Mouse (Mus musculus) forebrain, embryonic 12.5 days (tissue): Measurements from ENCODE around the gene Fam173b. TPM values are rescaled to one million over a fixed set of nuclear protein-coding genes. Genes with fewer than 3 reads are reported as not detected.

Experiments used
- ATAC-seq: fragments of 200-750 bp; cut with Nextera tagmentation; 2 replicates; pipeline ENCODE4 v1.8.0; 2017; ENCODE audit warnings: moderate TSS enrichment; ENCODE audit not compliant: low FRiP score
- H3K27ac ChIP-seq: fragments of 300-500 bp; sonication (generic); 2 replicates; pipeline ENCODE4 v1.5.1; 2016; ENCODE audit warnings: mild to moderate bottlenecking
- H3K27me3 ChIP-seq: fragments of 300-500 bp; sonication (generic); 2 replicates; pipeline ENCODE4 v1.6.1; 2016; ENCODE audit warnings: mild to moderate bottlenecking
- H3K36me3 ChIP-seq: fragments of 300-500 bp; sonication (generic); replicated peaks from 2 replicates; pipeline ENCODE4 v1.6.1; 2016; ENCODE audit warnings: mild to moderate bottlenecking
- H3K4me1 ChIP-seq: fragments of 300-500 bp; sonication (generic); 2 replicates; pipeline ENCODE4 v1.6.1; 2016
- H3K4me2 ChIP-seq: fragments of 300-500 bp; sonication (generic); 2 replicates; pipeline ENCODE4 v1.6.1; 2016; ENCODE audit warnings: mild to moderate bottlenecking, moderate library complexity
- H3K4me3 ChIP-seq: fragments of 300-500 bp; sonication (generic); replicated peaks from 2 replicates; pipeline ENCODE4 v1.5.1; 2016; ENCODE audit warnings: mild to moderate bottlenecking
- H3K9ac ChIP-seq: fragments of 300-500 bp; sonication (generic); 2 replicates; pipeline ENCODE4 v1.6.1; 2016; ENCODE audit warnings: mild to moderate bottlenecking
- H3K9me3 ChIP-seq: fragments of 300-500 bp; sonication (generic); 2 replicates; pipeline ENCODE4 v1.6.1; 2016
- WGBS: fragments of 180-500 bp; shearing (Covaris S2); methylation state at CpG from one replicate; pipeline ENCODE4 v1.1.7; 2016; 5-methylcytosine and 5-hydroxymethylcytosine counted together
- polyA plus RNA-seq: library from polyadenylated mRNA; unstranded; fragments of >200 nt; fragmentation: Nextera tagmentation; extraction: Ambion mirVana; gene quantifications from 2 replicates; pipeline ENCODE4 v1.2.1, GENCODE M21; 2016

Fam173b gene
- polyA plus RNA-seq, 1 experiment from 2014 or later = 13.2 TPM

DNA sequence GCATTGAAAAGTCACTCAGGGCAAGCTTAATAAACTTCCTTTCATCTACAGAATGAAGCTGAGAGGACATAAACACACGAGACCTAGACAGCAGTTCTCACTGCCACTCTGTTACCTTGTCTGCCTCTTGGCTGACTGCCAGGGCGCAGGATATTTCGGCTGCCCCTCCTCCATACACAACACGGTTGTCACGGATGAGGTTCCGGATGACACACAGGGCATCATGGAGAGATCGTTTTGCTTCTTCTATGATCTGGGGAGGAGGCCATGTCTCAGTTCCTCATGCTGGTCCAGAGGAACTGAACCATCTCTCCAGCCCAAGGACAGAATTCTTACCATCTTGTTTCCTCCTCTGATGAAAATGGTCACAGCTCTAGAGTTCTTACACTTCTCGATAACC, 9.1 kb upstream of the Fam173b start:
- Histone ChIP-seq H3K27me3 (no peaks in the 10 kb centered on the region), H3K4me1 (no peaks in the 10 kb centered on the region), H3K36me3 (peaks cover 82% of the 10 kb centered on the region), H3K9me3 (no peaks in the 10 kb centered on the region), H3K9ac (no peak overlapping the region), H3K27ac (no peak overlapping the region), H3K4me3 (no peak overlapping the region), H3K4me2 (no peak overlapping the region)
- 92% methylated on average over 8 of the region's 8 CpGs for WGBS
- ATAC-seq = no peak

DNA sequence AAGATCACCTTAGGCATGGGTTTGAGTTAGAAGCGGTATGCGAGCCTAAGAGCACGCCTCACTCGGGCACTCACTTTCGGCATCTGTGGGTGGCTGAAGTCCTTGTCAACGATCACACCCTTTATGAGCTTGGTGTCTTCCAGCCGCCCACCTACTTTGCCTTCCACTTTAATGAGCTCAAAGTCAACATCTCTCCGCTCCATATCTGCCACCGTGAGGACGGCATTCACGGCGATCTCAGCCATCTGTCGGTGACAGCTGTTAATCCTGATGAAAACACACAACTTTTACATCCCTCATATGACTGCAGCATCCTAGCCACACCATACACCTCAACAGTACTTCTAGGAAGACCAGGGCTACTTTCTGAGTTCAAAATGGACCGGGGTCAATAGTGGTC, 7.4 kb upstream of the Fam173b start:
- Histone ChIP-seq H3K4me3 (no peak overlapping the region), H3K9me3 (no peaks in the 10 kb centered on the region), H3K27ac (no peak overlapping the region), H3K9ac (no peak overlapping the region), H3K4me1 (peaks cover 5% of the 10 kb centered on the region), H3K4me2 (no peak overlapping the region), H3K36me3 (peaks cover 82% of the 10 kb centered on the region), H3K27me3 (no peaks in the 10 kb centered on the region)
- ATAC-seq = no peak
- WGBS = 92% methylated on average over 14 of the region's 14 CpGs

DNA sequence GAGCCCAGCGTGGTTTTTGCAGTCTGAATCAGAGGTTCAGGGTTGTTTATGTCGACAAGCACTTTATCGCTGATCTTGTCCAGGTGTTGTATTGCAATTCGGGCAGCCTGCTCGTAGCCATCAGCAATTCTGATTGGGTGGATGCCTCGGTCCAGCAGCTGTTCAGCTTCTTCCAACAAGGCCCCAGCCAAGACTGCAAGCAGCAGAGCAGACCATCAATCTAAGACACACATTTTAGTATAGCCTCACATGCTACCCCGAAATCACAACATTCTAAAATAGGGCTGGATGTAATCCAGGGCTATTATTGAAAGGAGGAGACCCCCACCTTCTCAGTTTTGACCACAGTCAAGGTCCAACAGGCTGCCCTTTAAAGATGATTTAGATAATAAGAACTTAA, 6.0 kb upstream of the Fam173b start:
- no peak for ATAC-seq
- 91% methylated on average over 7 of the region's 7 CpGs for WGBS
- Histone ChIP-seq H3K9me3 (no peaks in the 10 kb centered on the region), H3K27me3 (no peaks in the 10 kb centered on the region), H3K9ac (no peak overlapping the region), H3K4me1 (peaks cover 18% of the 10 kb centered on the region), H3K4me2 (no peak overlapping the region), H3K27ac (no peak overlapping the region), H3K4me3 (no peak overlapping the region), H3K36me3 (peaks cover 68% of the 10 kb centered on the region)

DNA sequence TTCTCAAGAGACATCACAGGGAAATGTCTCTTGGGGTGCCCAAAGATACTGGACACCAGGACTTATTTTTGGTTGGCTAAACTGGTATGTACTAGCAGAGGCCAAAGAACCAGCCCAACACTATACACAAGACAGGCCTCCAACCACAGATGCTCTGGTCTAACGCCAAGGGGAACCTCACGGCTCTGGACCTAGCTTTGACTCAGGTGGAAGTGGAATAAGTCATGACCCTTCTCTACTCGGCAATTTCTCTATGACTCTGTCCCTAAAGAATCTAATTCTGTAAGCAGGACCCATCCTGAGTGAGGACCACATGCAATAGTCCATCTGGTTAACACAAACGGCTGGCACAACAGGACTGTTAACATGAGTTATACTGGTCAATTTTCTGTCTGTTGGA, 1.8 kb upstream of the Fam173b start:
- 82% methylated on average over 4 of the region's 4 CpGs for WGBS
- no peak overlapping the region for H3K9ac ChIP-seq
- no peaks in the 10 kb centered on the region for H3K27me3 ChIP-seq
- peaks cover 28% of the 10 kb centered on the region for H3K4me1 ChIP-seq
- H3K9me3 ChIP-seq = no peaks in the 10 kb centered on the region
- no peak overlapping the region for H3K27ac ChIP-seq
- ATAC-seq = no peak
- H3K4me2 ChIP-seq = peak overlapping the region; percentile 97
- H3K36me3 ChIP-seq = peaks cover 26% of the 10 kb centered on the region
- H3K4me3 ChIP-seq = peak overlapping the region; percentile 92

GRCm38 (mm10) chr15:31601279-31601645, 390 bp upstream of the Fam173b start:
- peak overlapping the region; percentile 93 for H3K27ac ChIP-seq
- peak overlapping the region; percentile 92 for H3K4me3 ChIP-seq
- H3K4me1 ChIP-seq = peaks cover 28% of the 10 kb centered on the region
- H3K9ac ChIP-seq = peak overlapping the region; percentile 93
- peak; percentile 79 for ATAC-seq
- no peaks in the 10 kb centered on the region for H3K9me3 ChIP-seq
- H3K27me3 ChIP-seq = no peaks in the 10 kb centered on the region
- WGBS = under 1% methylated on average over 33 of the region's 33 CpGs
- H3K4me2 ChIP-seq = peak overlapping the region; percentile 97
- peaks cover 12% of the 10 kb centered on the region for H3K36me3 ChIP-seq

DNA sequence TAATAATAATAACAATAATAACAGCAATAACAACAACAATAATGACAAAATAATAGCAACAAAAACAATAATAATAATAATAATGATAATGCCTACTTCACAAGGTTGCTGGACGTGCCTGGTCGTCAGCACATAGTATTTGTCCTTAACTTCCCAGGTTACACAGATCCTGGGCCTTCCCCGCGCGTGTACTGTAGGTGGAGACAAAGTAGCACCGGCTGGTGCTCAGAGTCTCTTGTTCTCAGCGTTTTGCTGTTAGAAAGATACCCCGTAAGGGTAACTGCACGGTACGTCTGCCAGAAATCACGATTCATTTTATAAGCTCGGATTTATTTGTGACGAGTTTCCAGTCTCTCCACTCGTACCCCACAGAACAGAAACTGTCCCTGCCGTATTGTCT, 774 bp downstream of the Fam173b start:
- Histone ChIP-seq H3K4me3 (peak overlapping the region; percentile 92), H3K4me2 (peak overlapping the region; percentile 54), H3K27ac (peak overlapping the region; percentile 93), H3K36me3 (peaks cover 5% of the 10 kb centered on the region), H3K9ac (peak overlapping the region; percentile 93), H3K9me3 (no peaks in the 10 kb centered on the region), H3K27me3 (no peaks in the 10 kb centered on the region), H3K4me1 (peaks cover 28% of the 10 kb centered on the region)
- ATAC-seq = peak; percentile 74
- 10% methylated on average over 15 of the region's 15 CpGs for WGBS

- no peak for ATAC-seq
- Histone ChIP-seq H3K27ac (peak overlapping the region; percentile 93; the same call in 1 of the 2 replicates), H3K27me3 (no peaks in the 10 kb centered on the region), H3K36me3 (no peaks in the 10 kb centered on the region), H3K4me3 (peak overlapping the region; percentile 92; the same call in 1 of the 2 replicates), H3K4me1 (peaks cover 28% of the 10 kb centered on the region), H3K4me2 (peak overlapping the region; percentile 54), H3K9me3 (no peaks in the 10 kb centered on the region), H3K9ac (peak overlapping the region; percentile 93; the same call in 1 of the 2 replicates)
- 84% methylated on average over 13 of the region's 13 CpGs for WGBS
Measured at GRCm38 (mm10) chr15:31603113-31603512, 1.5 kb downstream of the Fam173b start.

GRCm38 (mm10) chr15:31606821-31607220, 5.2 kb downstream of the Fam173b start:
- ATAC-seq = no peak
- no peak overlapping the region for H3K27ac ChIP-seq
- WGBS = 80% methylated on average over 6 of the region's 6 CpGs
- no peaks in the 10 kb centered on the region for H3K36me3 ChIP-seq
- H3K4me1 ChIP-seq = peaks cover 8% of the 10 kb centered on the region
- no peaks in the 10 kb centered on the region for H3K9me3 ChIP-seq
- no peak overlapping the region for H3K4me3 ChIP-seq
- no peak overlapping the region for H3K9ac ChIP-seq
- no peak overlapping the region for H3K4me2 ChIP-seq
- H3K27me3 ChIP-seq = no peaks in the 10 kb centered on the region

- H3K27me3 ChIP-seq = no peaks in the 10 kb centered on the region
- no peaks in the 10 kb centered on the region for H3K4me1 ChIP-seq
- ATAC-seq = peak; percentile 79
- H3K27ac ChIP-seq = no peak overlapping the region
- no peaks in the 10 kb centered on the region for H3K9me3 ChIP-seq
- no peak overlapping the region for H3K4me2 ChIP-seq
- H3K36me3 ChIP-seq = no peaks in the 10 kb centered on the region; the same call in 1 of the 2 replicates
- no peak overlapping the region for H3K9ac ChIP-seq
- H3K4me3 ChIP-seq = no peak overlapping the region
- 69% methylated on average over 3 of the region's 3 CpGs for WGBS
Measured at GRCm38 (mm10) chr15:31611027-31611426, 9.4 kb downstream of the Fam173b start.

DNA sequence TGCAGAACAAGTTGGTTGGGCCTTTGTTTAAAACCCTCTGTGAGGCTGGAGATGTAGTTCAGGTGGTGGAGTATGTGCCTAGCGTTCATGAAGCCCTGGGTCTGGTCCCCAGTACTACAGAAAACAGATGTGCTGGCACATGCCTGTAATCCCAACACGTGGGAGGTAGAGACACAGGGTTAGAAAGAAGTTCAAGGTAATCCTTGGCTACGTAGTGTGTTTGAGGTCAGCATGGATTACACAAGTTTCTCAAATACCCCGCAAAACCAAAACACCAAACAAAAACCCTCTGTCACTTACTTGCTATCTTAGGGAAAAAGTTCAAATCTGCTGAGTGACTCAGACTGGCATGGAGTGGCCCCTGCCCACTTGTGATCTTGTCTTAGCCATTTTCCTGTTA, 10.3 kb downstream of the Fam173b start:
- WGBS = 97% methylated on average over 4 of the region's 4 CpGs
- no peak for ATAC-seq
- H3K4me1 ChIP-seq = no peaks in the 10 kb centered on the region
- no peak overlapping the region for H3K9ac ChIP-seq
- H3K27me3 ChIP-seq = no peaks in the 10 kb centered on the region
- no peaks in the 10 kb centered on the region for H3K9me3 ChIP-seq
- no peak overlapping the region for H3K4me2 ChIP-seq
- no peak overlapping the region for H3K4me3 ChIP-seq
- no peak overlapping the region for H3K27ac ChIP-seq
- peaks cover 4% of the 10 kb centered on the region for H3K36me3 ChIP-seq

DNA sequence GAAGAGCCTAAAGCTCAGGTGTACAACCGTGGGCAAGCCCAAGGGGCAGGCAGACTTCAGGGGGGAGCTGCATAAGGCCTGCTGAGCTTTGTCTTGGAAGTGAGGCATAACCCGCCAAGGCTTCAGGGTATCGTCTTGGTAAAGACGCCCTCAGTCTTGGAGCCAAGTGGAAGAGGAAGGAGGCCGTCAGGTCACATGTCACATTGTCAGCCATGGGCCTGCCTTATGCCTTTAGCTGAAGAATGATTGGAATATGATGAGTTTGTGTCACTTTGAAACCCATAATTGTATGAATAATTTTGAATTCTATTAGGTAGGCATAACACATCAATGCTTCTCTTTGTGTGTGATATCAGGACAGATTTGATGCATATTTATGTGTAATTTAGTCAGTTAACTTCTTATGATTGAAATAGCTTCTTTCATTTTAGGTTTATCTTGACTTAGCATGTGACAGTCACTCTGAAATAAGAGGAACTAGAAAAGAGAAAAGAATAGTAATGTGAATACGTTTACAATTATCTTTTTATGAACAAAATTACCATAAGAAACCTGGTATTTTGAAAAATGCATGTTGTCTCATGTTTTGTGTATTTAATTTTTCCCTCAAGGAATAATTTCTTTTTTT, 12.3 kb downstream of the Fam173b start:
- H3K36me3 ChIP-seq = peaks cover 22% of the 10 kb centered on the region
- H3K4me2 ChIP-seq = no peak overlapping the region
- no peak for ATAC-seq

GRCm38 (mm10) chr15:31614666-31615065, 13.0 kb downstream of the Fam173b start:
- Histone ChIP-seq H3K27ac (no peak overlapping the region), H3K36me3 (peaks cover 29% of the 10 kb centered on the region), H3K4me3 (no peak overlapping the region), H3K9me3 (no peaks in the 10 kb centered on the region), H3K4me1 (no peaks in the 10 kb centered on the region), H3K9ac (no peak overlapping the region), H3K27me3 (no peaks in the 10 kb centered on the region), H3K4me2 (no peak overlapping the region)
- no peak for ATAC-seq
- WGBS = 92% methylated on average over 2 of the region's 2 CpGs

More for the DNA sequence above, 12.3 kb downstream of the Fam173b start:
- Histone ChIP-seq H3K9me3 (no peaks in the 10 kb centered on the region), H3K9ac (no peak overlapping the region), H3K27ac (no peak overlapping the region), H3K27me3 (no peaks in the 10 kb centered on the region), H3K4me3 (no peak overlapping the region), H3K4me1 (no peaks in the 10 kb centered on the region)
- 88% methylated on average over 6 of the region's 6 CpGs for WGBS

DNA sequence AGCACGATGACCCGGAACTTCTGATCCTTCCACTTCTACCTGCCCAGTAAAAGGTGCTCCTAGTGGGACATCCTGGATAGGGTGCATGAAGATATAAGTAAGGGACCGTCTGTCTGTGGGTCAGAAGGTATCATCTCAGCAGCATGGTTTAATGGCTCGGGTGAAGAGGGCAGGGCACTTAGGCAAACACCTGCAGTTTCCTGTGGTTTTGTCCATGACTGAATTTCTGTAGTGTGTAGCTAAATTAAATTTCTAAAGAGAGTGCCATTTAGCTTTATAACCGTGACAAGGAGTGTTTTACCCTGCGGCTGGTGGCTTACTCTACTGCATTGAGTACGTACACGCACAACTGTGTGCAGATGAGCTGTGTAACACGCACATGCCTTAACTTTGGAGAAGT, 15.6 kb downstream of the Fam173b start:
- no peak overlapping the region for H3K27ac ChIP-seq
- 96% methylated on average over 9 of the region's 9 CpGs for WGBS
- H3K4me3 ChIP-seq = no peak overlapping the region
- ATAC-seq = no peak
- H3K27me3 ChIP-seq = no peaks in the 10 kb centered on the region
- H3K4me2 ChIP-seq = no peak overlapping the region
- H3K4me1 ChIP-seq = no peaks in the 10 kb centered on the region
- no peaks in the 10 kb centered on the region for H3K9me3 ChIP-seq
- peaks cover 43% of the 10 kb centered on the region for H3K36me3 ChIP-seq
- H3K9ac ChIP-seq = no peak overlapping the region
